In the genomic region with DNA sequence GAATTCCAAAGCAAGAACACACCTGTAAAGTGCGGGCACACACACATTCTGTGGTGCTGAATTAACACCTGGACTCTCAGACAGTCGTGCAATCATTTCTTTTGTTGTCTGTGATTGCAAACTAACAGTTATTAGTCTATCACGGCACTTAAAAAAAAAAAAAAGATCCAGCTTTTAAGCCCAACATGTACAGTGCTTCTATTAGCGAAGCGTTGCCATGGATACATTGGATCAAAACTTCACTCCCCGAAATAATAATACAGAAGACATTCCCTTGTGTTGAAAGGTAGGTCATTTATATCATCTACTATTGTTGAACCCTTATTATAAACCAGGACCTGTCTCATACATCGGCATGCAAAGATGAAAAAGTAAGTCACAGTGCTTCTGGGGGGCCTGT, we compare ENCODE assay signal across 19 mouse cellular contexts.
DNase-seq lines count a peak whose midpoint lies in the region; ATAC-seq and TF ChIP-seq lines count a peak whose summit lies in the region.
"Had no signal": no experiment of that assay in that cellular context is flagged by ENCODE, and none has a peak within 500 bp of the region (broad histone marks: within the 10 kb centered on the region; RNA-seq: fewer than 3 reads in every experiment).

No protein-coding gene starts in this region.

- no peaks in the 10 kb centered on the region for H3K9me3 ChIP-seq in forebrain, embryonic 16.5 days (ENCODE audit: control insufficient read depth, low read length)
- H3K9me3 ChIP-seq in forebrain, embryonic 15.5 days: no peaks in the 10 kb centered on the region
- no peaks in the 10 kb centered on the region for H3K9me3 ChIP-seq in hindbrain, postnatal 0 days (ENCODE audit: low read length)
- no peaks in the 10 kb centered on the region for H3K9me3 ChIP-seq in hindbrain, embryonic 11.5 days (ENCODE audit: control insufficient read depth, low read length)
- no peaks in the 10 kb centered on the region for H3K9me3 ChIP-seq in midbrain, embryonic 16.5 days (replicated peaks; ENCODE audit: control insufficient read depth, low read length, poor library complexity, severe bottlenecking)
- no peaks in the 10 kb centered on the region for H3K9me3 ChIP-seq in midbrain, embryonic 13.5 days
- H3K9me3 ChIP-seq: embryonic facial prominence, embryonic 15.5 days; forebrain, embryonic 10.5 days; heart, embryonic 13.5 days; hindbrain, embryonic 12.5 days had no signal

- DNase-seq in hindbrain, postnatal 0 days (ENCODE audit: low spot score): peak; percentile 42
- no peak for DNase-seq in hindbrain, embryonic 11.5 days (ENCODE audit: low spot score)
- DNase-seq: adrenal gland, postnatal 10 days; cerebellum, adult 2 months; cerebellum, postnatal 10 days; embryo, embryonic 11 days; gastrocnemius, postnatal 10 days; heart, postnatal 36 days had no signal

- no peak for TF ChIP-seq CTCF in hindbrain, postnatal 0 days (IDR thresholded peaks at IDR 0.05; ENCODE audit: low read depth)

- H3K4me1 ChIP-seq in forebrain, embryonic 16.5 days (replicated peaks; ENCODE audit: control insufficient read depth, insufficient read depth, low read length): no peaks in the 10 kb centered on the region; the same call in 1 of the 2 replicates
- 0 out of 2 replicates have a peak, but pooled peaks cover 5% of the 10 kb centered on the region for H3K4me1 ChIP-seq in forebrain, embryonic 15.5 days
- H3K4me1 ChIP-seq in hindbrain, postnatal 0 days (ENCODE audit: insufficient read depth, low read length): no peaks in the 10 kb centered on the region
- no peaks in the 10 kb centered on the region for H3K4me1 ChIP-seq in hindbrain, embryonic 11.5 days (replicated peaks; ENCODE audit: control insufficient read depth, insufficient read depth, low read length)
- peaks cover 5% of the 10 kb centered on the region for H3K4me1 ChIP-seq in midbrain, embryonic 16.5 days (ENCODE audit: control insufficient read depth, insufficient read depth, low read length)
- H3K4me1 ChIP-seq in midbrain, embryonic 13.5 days (replicated peaks): no peaks in the 10 kb centered on the region
- H3K4me1 ChIP-seq: embryonic facial prominence, embryonic 15.5 days; forebrain, embryonic 10.5 days; heart, embryonic 13.5 days; hindbrain, embryonic 12.5 days had no signal

- H3K4me2 ChIP-seq in forebrain, embryonic 16.5 days (ENCODE audit: low read length): no peak overlapping the region
- H3K4me2 ChIP-seq in forebrain, embryonic 15.5 days (replicated peaks): no peak overlapping the region
- no peak overlapping the region for H3K4me2 ChIP-seq in hindbrain, postnatal 0 days (ENCODE audit: low read depth, low read length)
- no peak overlapping the region for H3K4me2 ChIP-seq in hindbrain, embryonic 11.5 days (replicated peaks; ENCODE audit: low read depth, low read length)
- H3K4me2 ChIP-seq in midbrain, embryonic 16.5 days (ENCODE audit: low read length): no peak overlapping the region
- no peak overlapping the region for H3K4me2 ChIP-seq in midbrain, embryonic 13.5 days (replicated peaks)
- H3K4me2 ChIP-seq: embryonic facial prominence, embryonic 15.5 days; heart, embryonic 13.5 days; hindbrain, embryonic 12.5 days had no signal

- WGBS in forebrain, embryonic 16.5 days: 60% methylated on average over 7 of the region's 7 CpGs
- whole genome bisulfite sequencing in forebrain, embryonic 15.5 days: 63% methylated on average over 7 of the region's 7 CpGs
- WGBS in hindbrain, postnatal 0 days: 68% methylated on average over 7 of the region's 7 CpGs
- 88% methylated on average over 7 of the region's 7 CpGs for WGBS in hindbrain, embryonic 11.5 days
- 61% methylated on average over 7 of the region's 7 CpGs for WGBS in midbrain, embryonic 16.5 days
- WGBS in midbrain, embryonic 13.5 days: 83% methylated on average over 7 of the region's 7 CpGs

- ATAC-seq in forebrain, embryonic 16.5 days: peak; percentile 59; the same call in 1 of the 2 replicates
- no peak for ATAC-seq in forebrain, embryonic 15.5 days (replicated peaks)
- ATAC-seq in hindbrain, postnatal 0 days: no peak
- no peak for ATAC-seq in hindbrain, embryonic 11.5 days (ENCODE audit: low FRiP score)
- ATAC-seq in midbrain, embryonic 16.5 days: peak; percentile 36; the same call in 1 of the 2 replicates
- ATAC-seq in midbrain, embryonic 13.5 days: no peak
- ATAC-seq in granulocyte monocyte progenitor cell, adult 5-6 weeks (replicated peaks; ENCODE audit: poor library complexity, severe bottlenecking): no peak
- ATAC-seq: intestine, embryonic 16.5 days had no signal

- H3K9ac ChIP-seq in forebrain, embryonic 16.5 days (replicated peaks; ENCODE audit: low read depth, low read length): no peak overlapping the region
- H3K9ac ChIP-seq in forebrain, embryonic 15.5 days (replicated peaks): no peak overlapping the region
- H3K9ac ChIP-seq in hindbrain, postnatal 0 days (replicated peaks; ENCODE audit: low read length): no peak overlapping the region
- H3K9ac ChIP-seq in hindbrain, embryonic 11.5 days (ENCODE audit: low read depth, low read length): no peak overlapping the region
- H3K9ac ChIP-seq in midbrain, embryonic 16.5 days (ENCODE audit: low read depth, low read length): no peak overlapping the region
- no peak overlapping the region for H3K9ac ChIP-seq in midbrain, embryonic 13.5 days (replicated peaks)
- H3K9ac ChIP-seq: embryonic facial prominence, embryonic 15.5 days; heart, embryonic 13.5 days; hindbrain, embryonic 12.5 days had no signal

- no peaks in the 10 kb centered on the region for H3K36me3 ChIP-seq in forebrain, embryonic 16.5 days (ENCODE audit: control insufficient read depth, insufficient read depth)
- H3K36me3 ChIP-seq in forebrain, embryonic 15.5 days: no peaks in the 10 kb centered on the region
- no peaks in the 10 kb centered on the region for H3K36me3 ChIP-seq in hindbrain, postnatal 0 days (ENCODE audit: insufficient read depth, low read length)
- no peaks in the 10 kb centered on the region for H3K36me3 ChIP-seq in hindbrain, embryonic 11.5 days (ENCODE audit: control insufficient read depth, insufficient read depth, low read length)
- no peaks in the 10 kb centered on the region for H3K36me3 ChIP-seq in midbrain, embryonic 16.5 days (ENCODE audit: control insufficient read depth, insufficient read depth, low read length)
- no peaks in the 10 kb centered on the region for H3K36me3 ChIP-seq in midbrain, embryonic 13.5 days
- H3K36me3 ChIP-seq: embryonic facial prominence, embryonic 15.5 days; forebrain, embryonic 10.5 days; heart, embryonic 13.5 days; hindbrain, embryonic 12.5 days had no signal

- H3K27me3 ChIP-seq in forebrain, embryonic 16.5 days (replicated peaks; ENCODE audit: control insufficient read depth, insufficient read depth, low read length): no peaks in the 10 kb centered on the region
- H3K27me3 ChIP-seq in forebrain, embryonic 15.5 days: no peaks in the 10 kb centered on the region
- no peaks in the 10 kb centered on the region for H3K27me3 ChIP-seq in hindbrain, postnatal 0 days (ENCODE audit: insufficient read depth, low read length)
- H3K27me3 ChIP-seq in hindbrain, embryonic 11.5 days (ENCODE audit: control insufficient read depth, insufficient read depth, low read length): no peaks in the 10 kb centered on the region
- H3K27me3 ChIP-seq in midbrain, embryonic 16.5 days (ENCODE audit: control insufficient read depth, insufficient read depth, low read depth, low read length): no peaks in the 10 kb centered on the region
- H3K27me3 ChIP-seq in midbrain, embryonic 13.5 days: no peaks in the 10 kb centered on the region
- H3K27me3 ChIP-seq: embryonic facial prominence, embryonic 15.5 days; heart, embryonic 13.5 days; hindbrain, embryonic 12.5 days had no signal

- H3K27ac ChIP-seq in forebrain, embryonic 16.5 days (ENCODE audit: low read length): no peak overlapping the region
- no peak overlapping the region for H3K27ac ChIP-seq in forebrain, embryonic 15.5 days (replicated peaks)
- no peak overlapping the region for H3K27ac ChIP-seq in hindbrain, postnatal 0 days
- no peak overlapping the region for H3K27ac ChIP-seq in hindbrain, embryonic 11.5 days (ENCODE audit: low read depth, low read length)
- H3K27ac ChIP-seq in midbrain, embryonic 16.5 days (ENCODE audit: low read length): peak overlapping the region; percentile 55
- no peak overlapping the region; the same call in 1 of the 2 replicates for H3K27ac ChIP-seq in midbrain, embryonic 13.5 days
- H3K27ac ChIP-seq: embryonic facial prominence, embryonic 15.5 days; forebrain, embryonic 10.5 days; heart, embryonic 13.5 days; hindbrain, embryonic 12.5 days had no signal

- H3K4me3 ChIP-seq in forebrain, embryonic 16.5 days (replicated peaks; ENCODE audit: low read length): no peak overlapping the region
- no peak overlapping the region for H3K4me3 ChIP-seq in forebrain, embryonic 15.5 days
- H3K4me3 ChIP-seq in hindbrain, postnatal 0 days (ENCODE audit: low read length): no peak overlapping the region
- no peak overlapping the region for H3K4me3 ChIP-seq in hindbrain, embryonic 11.5 days (ENCODE audit: low read depth, low read length)
- H3K4me3 ChIP-seq in midbrain, embryonic 16.5 days (ENCODE audit: low read depth, low read length): no peak overlapping the region
- H3K4me3 ChIP-seq in midbrain, embryonic 13.5 days (replicated peaks): no peak overlapping the region
- H3K4me3 ChIP-seq: embryonic facial prominence, embryonic 15.5 days; erythroblast, embryonic 14.5 days; forebrain, embryonic 10.5 days; heart, embryonic 13.5 days; hindbrain, embryonic 12.5 days had no signal

Comparison
In these comparisons a context has a peak if more than half of its experiments do, and no peak if none do; other contexts are left out.
1. ATAC-seq: peak in forebrain, embryonic 16.5 days (single experiment) and midbrain, embryonic 16.5 days (single experiment); none in forebrain, embryonic 15.5 days (single experiment), hindbrain, postnatal 0 days (single experiment), hindbrain, embryonic 11.5 days (single experiment), midbrain, embryonic 13.5 days (single experiment) and granulocyte monocyte progenitor cell, adult 5-6 weeks (single experiment).